Mouse (Mus musculus) right cerebral cortex, postnatal 14 days (tissue): ENCODE results near the gene Gm20458.

ENCODE experiments used
- DNase-seq: peaks from one replicate; pipeline ENCODE4 v3.0.0; 2022

The Gm20458 gene

DNA sequence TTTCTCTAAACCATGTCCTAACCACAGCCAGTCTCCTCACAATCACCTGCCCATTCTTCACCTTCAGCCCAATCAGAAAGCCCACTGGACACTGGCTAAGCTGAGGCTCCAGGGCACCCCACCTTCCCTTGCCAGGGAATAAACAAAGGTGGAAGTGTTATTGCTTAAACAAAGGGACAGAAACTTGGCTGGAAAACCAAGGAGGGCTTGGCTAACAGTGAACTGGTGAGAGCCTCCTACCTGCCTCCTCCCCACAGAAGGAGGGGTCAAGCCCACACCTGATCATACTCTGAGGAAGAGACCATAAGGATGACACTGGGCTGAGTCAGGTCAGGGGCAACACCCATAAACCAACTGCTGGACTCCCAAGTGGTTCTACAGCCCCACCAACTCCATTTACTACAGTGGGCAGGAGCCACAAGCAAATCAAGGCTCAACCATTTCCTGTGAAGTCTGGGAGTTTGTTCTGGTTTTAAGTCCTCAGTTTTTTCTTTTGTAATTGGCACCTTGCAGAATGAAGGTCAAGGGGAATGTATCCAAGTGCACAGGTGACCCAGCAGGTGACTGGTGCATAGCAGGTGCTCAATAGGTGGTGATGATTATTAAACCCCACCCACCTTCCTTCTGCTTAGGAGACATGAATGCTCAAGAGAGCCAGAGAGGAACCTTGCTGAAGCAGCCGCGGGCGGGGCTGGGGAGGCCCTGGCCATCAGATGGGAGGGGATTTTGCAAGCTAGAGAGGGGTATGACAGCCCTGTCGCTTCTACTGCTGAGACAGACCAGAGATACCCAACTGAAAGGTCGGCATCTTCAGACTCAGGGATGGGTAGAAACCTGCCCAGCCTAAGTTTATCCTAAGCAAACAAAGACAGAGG is 25.3 kb upstream of the Gm20458 start:
- no peak for DNase-seq

DNA sequence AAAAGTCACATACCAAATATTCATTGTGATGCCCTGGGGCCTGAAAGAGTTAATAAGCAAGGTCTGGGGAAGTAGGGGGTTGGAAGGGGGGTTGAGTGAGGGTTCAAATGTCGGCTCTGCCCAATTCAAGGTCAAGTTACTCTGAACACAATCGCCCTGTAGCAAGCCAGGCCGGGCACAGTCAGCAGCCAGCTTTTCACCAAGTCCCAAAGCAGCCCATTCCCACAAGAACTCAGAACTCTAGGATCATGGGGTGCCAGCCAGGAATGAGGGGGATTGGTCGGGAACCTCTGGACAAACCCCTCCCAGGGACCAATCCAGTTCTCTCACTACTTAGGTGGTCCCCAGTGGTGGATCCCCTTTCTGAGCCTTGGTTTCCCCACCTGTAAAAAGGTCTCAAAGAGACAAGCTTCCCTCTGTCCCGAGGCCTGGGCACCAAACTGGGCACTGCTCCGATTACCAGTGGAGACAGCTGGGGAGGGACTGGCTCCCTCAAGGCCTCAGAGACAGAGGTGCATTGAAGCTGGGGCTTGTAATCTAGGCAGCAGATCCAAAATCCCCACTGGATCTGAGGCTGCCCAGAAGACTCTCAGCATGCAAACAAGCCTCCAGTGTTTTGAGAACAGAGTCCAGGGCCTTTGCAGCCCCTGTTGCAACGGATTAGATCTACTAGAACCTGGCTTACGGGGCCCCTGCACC is 24.4 kb upstream of the Gm20458 start:
- no peak for DNase-seq

- no peak for DNase-seq
These were observed 23.8 kb upstream of the Gm20458 start for GRCm38 (mm10) chr2:164436961-164437360.

- no peak for DNase-seq
These were observed 23.1 kb upstream of the Gm20458 start for GRCm38 (mm10) chr2:164437710-164438109.

- no peak for DNase-seq
These were observed 22.5 kb upstream of the Gm20458 start for GRCm38 (mm10) chr2:164438257-164438656.

- DNase-seq: no peak
These were observed 21.8 kb upstream of the Gm20458 start for GRCm38 (mm10) chr2:164439001-164439421.

DNA sequence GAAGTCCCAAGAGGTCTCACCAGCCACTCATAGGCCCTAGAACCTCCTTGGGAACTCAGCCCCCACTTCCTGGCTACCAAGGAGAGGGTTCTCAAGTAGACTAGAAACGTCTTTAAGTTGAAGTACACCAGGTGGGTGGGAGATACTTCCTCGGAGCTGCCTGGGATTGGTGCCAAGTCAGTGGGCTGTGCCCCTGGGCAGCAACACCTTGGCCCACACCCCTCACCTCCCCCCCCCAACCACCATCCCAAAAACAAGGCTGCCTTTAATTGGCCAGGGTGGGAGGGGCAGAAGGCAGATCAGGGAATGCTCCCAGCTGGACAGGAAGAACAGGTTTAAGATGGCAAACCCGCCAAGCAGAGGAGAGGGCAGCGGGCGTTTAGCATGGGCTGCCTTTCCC is 20.5 kb upstream of the Gm20458 start:
- DNase-seq: no peak

GRCm38 (mm10) chr2:164441155-164441554 is 19.6 kb upstream of the Gm20458 start:
- no peak for DNase-seq

- DNase-seq: no peak
These were observed 19.0 kb upstream of the Gm20458 start for GRCm38 (mm10) chr2:164441731-164442130.

- DNase-seq: no peak
These were observed 18.3 kb upstream of the Gm20458 start for GRCm38 (mm10) chr2:164442315-164443050.

GRCm38 (mm10) chr2:164443051-164443437 is 17.7 kb upstream of the Gm20458 start:
- DNase-seq: peak; percentile 75

DNA sequence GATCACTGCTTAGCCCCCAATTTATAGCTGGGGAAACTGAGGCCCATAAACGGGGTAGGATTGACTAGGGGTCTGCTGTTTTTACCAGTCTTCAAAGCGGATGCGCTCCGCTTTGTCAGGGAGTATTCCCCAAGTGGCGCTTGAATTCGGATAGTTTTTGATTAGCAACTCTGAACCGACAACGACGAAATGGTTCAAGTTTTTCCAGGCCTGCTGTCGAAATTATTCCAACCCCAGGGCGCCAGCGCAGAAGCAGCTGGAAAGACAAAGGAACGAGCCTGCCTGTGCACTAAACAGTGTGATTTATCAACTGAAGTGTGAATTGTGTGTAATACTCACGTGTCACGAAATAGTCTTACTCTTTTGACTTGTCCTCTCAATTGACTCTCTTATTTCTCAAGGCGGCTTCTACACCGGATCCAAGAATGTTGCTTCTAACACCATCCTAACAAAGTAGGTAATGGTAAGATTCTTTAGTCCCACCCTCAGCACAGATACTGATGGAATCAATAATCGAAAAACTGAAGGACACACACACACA is 17.2 kb upstream of the Gm20458 start, which contains the start of gene Sdc4:
TSS of gene Sdc4 (minus strand) at position 428 of the 541 bp plus-strand sequence.
- no peak for DNase-seq

DNA sequence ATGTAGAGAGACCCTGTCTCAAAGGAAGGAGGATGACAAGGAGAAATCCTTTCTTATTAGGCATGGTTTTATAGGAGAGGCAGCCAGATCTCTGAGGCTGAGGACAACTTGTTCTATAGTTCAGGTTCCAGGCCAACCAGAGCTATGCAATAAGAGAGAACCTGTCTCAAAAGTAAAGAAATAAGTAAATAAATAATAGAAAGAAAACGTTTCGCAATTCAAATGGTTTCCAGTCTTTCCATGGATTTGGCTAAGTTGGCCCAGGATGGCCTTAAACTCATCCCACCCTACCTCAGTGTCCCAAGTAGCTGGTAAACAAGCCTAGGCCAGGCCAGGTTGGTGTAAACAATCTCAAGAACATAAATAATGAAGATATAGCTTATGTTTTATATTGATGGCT is 16.1 kb upstream of the Gm20458 start:
- no peak for DNase-seq

GRCm38 (mm10) chr2:164445399-164446085 is 15.2 kb upstream of the Gm20458 start:
- DNase-seq: no peak

GRCm38 (mm10) chr2:164446086-164446469 is 14.7 kb upstream of the Gm20458 start:
- no peak for DNase-seq

- no peak for DNase-seq
These were observed 12.6 kb upstream of the Gm20458 start for GRCm38 (mm10) chr2:164448140-164448539.

DNA sequence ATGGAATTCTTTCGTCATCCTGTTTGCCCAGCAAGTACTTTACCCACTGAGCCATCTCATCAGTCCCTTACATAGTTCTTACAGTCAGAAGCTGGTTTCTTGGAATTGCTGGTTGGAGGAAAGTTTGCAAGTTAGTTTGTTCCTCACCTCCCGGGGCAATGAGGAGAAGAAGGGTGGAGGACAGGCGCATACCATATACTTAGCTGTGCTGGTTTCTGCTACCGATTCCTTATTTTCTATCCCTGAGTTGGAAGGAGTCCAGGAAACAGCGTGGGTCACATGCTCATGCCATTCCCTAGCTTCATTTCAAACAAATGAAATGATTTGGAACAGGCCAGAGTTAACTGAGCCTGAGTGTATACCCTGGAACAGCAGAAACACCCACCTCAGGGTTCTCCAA is 11.8 kb upstream of the Gm20458 start:
- no peak for DNase-seq

DNA sequence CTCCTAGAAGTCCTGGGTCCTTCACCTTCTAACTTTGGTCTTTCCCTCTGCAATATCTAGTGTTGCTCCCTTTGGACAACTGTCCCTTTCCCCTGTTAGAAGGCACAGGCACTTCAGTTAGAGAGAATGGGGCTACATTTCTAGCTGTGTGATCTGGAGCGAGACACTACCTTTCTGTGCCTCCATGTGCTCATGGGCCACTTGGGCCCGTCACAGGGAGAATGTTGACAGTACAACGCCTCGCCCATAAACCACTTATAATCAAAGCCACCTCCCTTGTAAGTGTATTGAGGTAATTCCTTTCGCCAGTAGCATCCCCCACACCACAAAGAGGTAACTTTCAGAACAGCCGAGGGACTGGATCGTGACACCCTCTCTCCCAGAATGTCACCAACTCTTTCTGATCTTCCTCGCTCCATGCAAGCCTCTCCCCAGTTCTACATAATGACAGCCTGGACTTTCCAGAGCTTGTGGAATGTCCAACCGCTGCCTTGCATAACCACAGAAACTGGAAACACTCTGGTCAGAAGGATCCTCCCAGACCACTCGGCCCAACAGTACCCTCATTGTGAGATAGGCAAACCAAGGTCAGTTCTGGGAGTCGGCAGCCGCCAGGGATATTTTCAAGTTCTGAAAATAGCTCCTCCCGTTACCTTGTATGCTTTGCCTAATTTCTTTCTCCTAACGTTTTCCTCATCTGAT is 11.3 kb upstream of the Gm20458 start:
- DNase-seq: no peak

GRCm38 (mm10) chr2:164452000-164452676 is 8.6 kb upstream of the Gm20458 start:
- no peak for DNase-seq

- no peak for DNase-seq
These were observed 7.6 kb upstream of the Gm20458 start for GRCm38 (mm10) chr2:164453047-164453757.
